Mouse (Mus musculus) midbrain, embryonic 15.5 days (tissue): Measurements from ENCODE around the gene Msh3. TPM values are rescaled to one million over a fixed set of nuclear protein-coding genes. Genes with fewer than 3 reads are reported as not detected.
A peak's percentile ranks its signal among the peaks of the same experiment; 100 is the strongest.
"Not testable (repeated sequence)": the region's sequence is repeated elsewhere in the genome, so short reads cannot be mapped to it uniquely, and the experiment has no call there.

ENCODE experiments used
- ATAC-seq: fragments of 200-750 bp; cut with Nextera tagmentation; replicated peaks from 2 replicates; pipeline ENCODE4 v1.8.0; 2017; ENCODE audit warnings: moderate TSS enrichment
- H3K27ac ChIP-seq: fragments of 300-500 bp; sonication (generic); 2 replicates; pipeline ENCODE4 v1.5.1; 2015; ENCODE audit warnings: mild to moderate bottlenecking, inconsistent platforms
- H3K27me3 ChIP-seq: fragments of 300-500 bp; sonication (generic); replicated peaks from 2 replicates; pipeline ENCODE4 v1.6.1; 2015; ENCODE audit warnings: inconsistent platforms
- H3K36me3 ChIP-seq: fragments of 300-500 bp; sonication (generic); replicated peaks from 2 replicates; pipeline ENCODE4 v1.6.1; 2015; ENCODE audit warnings: inconsistent platforms
- H3K4me1 ChIP-seq: fragments of 300-500 bp; sonication (generic); 2 replicates; pipeline ENCODE4 v1.6.1; 2015; ENCODE audit warnings: inconsistent platforms
- H3K4me2 ChIP-seq: fragments of 300-500 bp; sonication (generic); 2 replicates; pipeline ENCODE4 v1.6.1; 2015; ENCODE audit warnings: inconsistent platforms, mild to moderate bottlenecking, moderate library complexity
- H3K4me3 ChIP-seq: fragments of 300-500 bp; sonication (generic); 2 replicates; pipeline ENCODE4 v1.5.1; 2015; ENCODE audit warnings: mild to moderate bottlenecking, inconsistent platforms
- H3K9ac ChIP-seq: fragments of 300-500 bp; sonication (generic); 2 replicates; pipeline ENCODE4 v1.6.1; 2015; ENCODE audit warnings: mild to moderate bottlenecking, inconsistent platforms
- H3K9me3 ChIP-seq: fragments of 300-500 bp; sonication (generic); 2 replicates; pipeline ENCODE4 v1.6.1; 2016; ENCODE audit warnings: inconsistent platforms
- WGBS: fragments of 180-500 bp; shearing (Covaris S2); methylation state at CpG from one replicate; pipeline ENCODE4 v1.1.7; 2015; ENCODE audit warnings: mixed read lengths; 5-methylcytosine and 5-hydroxymethylcytosine counted together
- polyA plus RNA-seq: library from polyadenylated mRNA; unstranded; fragments of >200 nt; fragmentation: Nextera tagmentation; extraction: Ambion mirVana; gene quantifications from 2 replicates; pipeline ENCODE4 v1.2.1, GENCODE M21; 2015

The Msh3 gene
- polyA plus RNA-seq: 22.9 and 24.5 TPM in 2 replicates

DNA sequence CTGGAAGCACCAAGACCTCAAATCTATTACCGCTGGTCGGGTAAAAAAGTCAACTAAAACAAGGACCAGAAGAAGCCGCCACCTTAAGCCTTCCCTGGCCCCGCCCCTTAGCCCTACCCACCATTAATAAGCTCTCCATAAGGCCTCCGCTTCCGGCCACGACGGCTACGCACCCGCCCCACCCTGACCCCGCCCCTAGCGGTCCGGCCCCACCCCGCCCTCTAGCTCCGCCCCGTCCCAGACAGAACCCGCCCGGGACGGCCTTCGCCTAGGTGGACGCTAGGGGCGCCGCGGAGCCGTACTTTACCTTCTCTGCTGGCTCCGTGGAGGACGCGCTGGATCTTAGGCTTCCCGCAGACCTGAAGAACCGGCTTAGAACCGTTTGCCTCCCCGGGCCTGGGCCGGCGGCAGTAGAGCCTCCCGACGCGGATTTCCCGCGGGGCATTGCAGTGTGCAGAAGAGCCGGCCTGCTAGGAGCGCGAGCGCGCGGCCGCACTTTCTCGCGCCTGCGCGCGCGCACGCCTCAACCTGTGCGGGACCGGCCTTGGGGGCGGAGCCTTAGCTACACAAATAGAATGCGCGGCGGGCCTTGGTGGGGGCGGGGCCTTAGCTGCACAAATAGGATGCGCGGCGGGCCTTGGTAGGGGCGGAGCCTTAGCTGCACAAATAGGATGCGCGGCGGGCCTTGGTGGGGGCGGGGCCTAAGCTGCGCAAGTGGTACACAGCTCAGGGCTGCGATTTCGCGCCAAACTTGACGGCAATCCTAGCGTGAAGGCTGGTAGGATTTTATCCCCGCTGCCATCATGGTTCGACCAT lies at the start of gene Msh3, which contains the start of gene Dhfr:
TSS of gene Msh3 (minus strand) at position 548 of the 816 bp plus-strand sequence.
TSS of gene Dhfr (plus strand) at position 271 of the 816 bp plus-strand sequence.
- Histone ChIP-seq H3K4me3 (peak within 1 kb of the TSS; percentile 54), H3K27me3 (no peaks in the 10 kb centered on the region), H3K4me2 (peak within 1 kb of the TSS; percentile 95)

GRCm38 (mm10) chr13:92403496-92403895 lies 48.7 kb upstream of the Msh3 start:
- H3K27me3 ChIP-seq: no peaks in the 10 kb centered on the region
- H3K9me3 ChIP-seq: no peaks in the 10 kb centered on the region
- WGBS: 81% methylated on average over 3 of the region's 3 CpGs
- no peak overlapping the region for H3K9ac ChIP-seq
- no peaks in the 10 kb centered on the region for H3K4me1 ChIP-seq
- no peaks in the 10 kb centered on the region for H3K36me3 ChIP-seq
- no peak for ATAC-seq
- no peak overlapping the region for H3K4me2 ChIP-seq
- no peak overlapping the region for H3K27ac ChIP-seq
- no peak overlapping the region for H3K4me3 ChIP-seq

More for the DNA sequence above, at the start of gene Msh3, which contains the start of gene Dhfr:
- H3K27ac ChIP-seq: peak within 1 kb of the TSS; percentile 87
- H3K9me3 ChIP-seq: no peaks in the 10 kb centered on the region
- peak; percentile 98 for ATAC-seq
- H3K4me1 ChIP-seq: peaks cover 17% of the 10 kb centered on the region
- H3K9ac ChIP-seq: peak within 1 kb of the TSS; percentile 54
- WGBS: under 1% methylated on average over 76 of the region's 76 CpGs
- no peaks in the 10 kb centered on the region for H3K36me3 ChIP-seq

DNA sequence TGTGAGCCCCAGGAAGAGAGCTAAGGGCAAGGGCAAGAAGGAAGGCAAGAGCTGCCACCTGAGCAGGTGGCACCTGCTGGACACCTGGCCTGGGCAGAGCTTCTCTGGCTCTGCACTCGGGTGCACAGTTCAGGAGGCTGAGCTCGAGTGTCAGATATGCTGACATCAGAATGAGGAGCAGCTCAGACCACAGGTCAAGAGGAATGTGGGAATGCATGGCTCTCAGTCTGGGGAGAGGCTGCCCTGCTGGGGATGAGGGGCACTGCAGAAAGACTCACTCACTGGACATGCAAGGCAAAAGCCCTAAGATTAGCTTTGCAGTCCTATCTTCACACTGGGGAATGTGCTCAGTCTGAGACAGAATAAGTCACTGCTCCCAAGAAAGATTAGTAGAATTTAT lies 47.3 kb upstream of the Msh3 start:
- H3K9ac ChIP-seq: no peak overlapping the region
- no peaks in the 10 kb centered on the region for H3K36me3 ChIP-seq
- H3K4me3 ChIP-seq: no peak overlapping the region
- no peak overlapping the region for H3K4me2 ChIP-seq
- 80% methylated on average over 2 of the region's 2 CpGs for WGBS
- no peaks in the 10 kb centered on the region for H3K9me3 ChIP-seq
- ATAC-seq: 0 out of 2 replicates have a peak, but pooled peaks have one; percentile 20
- no peak overlapping the region for H3K27ac ChIP-seq
- no peaks in the 10 kb centered on the region for H3K27me3 ChIP-seq
- H3K4me1 ChIP-seq: no peaks in the 10 kb centered on the region

DNA sequence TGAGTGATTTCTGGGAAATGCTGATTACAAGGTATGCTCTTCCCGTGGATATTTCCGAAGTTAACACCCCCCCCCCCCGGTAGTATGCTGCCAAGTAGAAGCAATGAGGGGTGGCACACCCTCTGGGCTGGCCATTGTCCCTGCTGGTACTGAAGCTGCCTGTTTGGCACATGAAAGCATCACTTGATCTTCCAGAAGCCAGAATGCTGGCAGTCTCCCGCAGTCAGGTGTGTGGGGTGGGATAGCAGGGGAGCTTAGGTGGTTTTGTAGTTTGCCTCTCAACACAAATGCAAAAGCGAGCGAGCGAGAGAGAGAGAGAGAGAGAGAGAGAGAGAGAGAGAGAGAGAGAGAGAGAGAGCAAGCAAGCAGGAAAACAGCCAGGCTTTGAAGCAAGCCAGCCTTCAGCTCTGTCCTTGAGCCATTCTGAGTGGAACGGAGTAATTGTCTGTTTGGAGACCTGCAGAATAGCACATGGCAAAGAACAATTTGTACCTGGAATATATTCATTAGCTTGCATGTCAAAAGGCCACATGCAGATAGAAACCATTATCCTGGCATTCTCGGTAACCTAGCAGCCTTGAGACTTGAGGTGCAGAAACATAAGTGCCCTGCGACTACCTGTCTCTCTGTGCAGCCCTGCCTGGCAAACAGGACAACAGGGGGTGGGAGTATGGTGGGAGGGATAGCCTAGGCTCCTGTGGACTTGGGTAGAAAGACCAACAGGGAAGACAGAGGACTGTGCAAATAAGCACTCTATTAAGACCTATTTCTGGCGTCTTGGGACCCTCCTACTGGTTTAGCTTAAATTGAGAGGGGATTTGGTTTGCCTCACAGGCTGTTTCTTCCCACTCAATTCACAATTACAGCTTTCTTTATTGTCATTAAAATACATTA lies 43.9 kb upstream of the Msh3 start:
- Histone ChIP-seq H3K9ac (no peak overlapping the region), H3K27me3 (no peaks in the 10 kb centered on the region), H3K4me2 (no peak overlapping the region), H3K9me3 (no peaks in the 10 kb centered on the region), H3K36me3 (no peaks in the 10 kb centered on the region), H3K4me3 (no peak overlapping the region), H3K27ac (no peak overlapping the region), H3K4me1 (no peaks in the 10 kb centered on the region)
- ATAC-seq: peak; percentile 78; the same call in 1 of the 2 replicates
- WGBS: 59% methylated on average over 11 of the region's 11 CpGs

- no peak for ATAC-seq
Measured at GRCm38 (mm10) chr13:92393047-92393661, 38.4 kb upstream of the Msh3 start.

GRCm38 (mm10) chr13:92387367-92387766 lies 32.6 kb upstream of the Msh3 start:
- no peak for ATAC-seq
- Histone ChIP-seq H3K36me3 (no peaks in the 10 kb centered on the region), H3K4me2 (no peak overlapping the region), H3K9me3 (no peaks in the 10 kb centered on the region), H3K4me1 (no peaks in the 10 kb centered on the region), H3K27ac (no peak overlapping the region), H3K27me3 (no peaks in the 10 kb centered on the region), H3K9ac (no peak overlapping the region), H3K4me3 (no peak overlapping the region)
- 93% methylated on average over 3 of the region's 3 CpGs for WGBS

More at GRCm38 (mm10) chr13:92393047-92393661, 38.4 kb upstream of the Msh3 start:
- Histone ChIP-seq H3K27me3 (no peaks in the 10 kb centered on the region), H3K4me1 (no peaks in the 10 kb centered on the region), H3K4me2 (no peak overlapping the region), H3K27ac (no peak overlapping the region), H3K4me3 (no peak overlapping the region), H3K9ac (no peak overlapping the region), H3K9me3 (no peaks in the 10 kb centered on the region), H3K36me3 (no peaks in the 10 kb centered on the region)
- WGBS: 81% methylated on average over 12 of the region's 12 CpGs

DNA sequence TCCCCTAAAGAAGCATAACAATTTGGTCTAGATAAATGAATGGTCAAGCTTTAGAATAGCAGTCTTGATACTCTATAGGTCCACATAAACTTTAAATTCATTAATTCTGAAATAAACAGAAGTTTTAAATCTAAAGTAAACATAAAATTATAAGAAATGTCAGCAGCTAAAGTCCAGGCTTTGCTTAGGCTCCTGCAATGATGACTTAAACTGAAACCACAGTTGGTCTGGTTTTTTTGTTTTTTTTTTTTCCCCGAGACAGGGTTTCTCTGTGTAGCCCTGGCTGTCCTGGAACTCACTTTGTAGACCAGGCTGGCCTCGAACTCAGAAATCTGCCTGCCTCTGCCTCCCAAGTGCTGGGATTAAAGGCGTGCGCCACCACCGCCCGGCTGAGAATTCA lies 16.7 kb upstream of the Msh3 start:
- not testable (repeated sequence) for H3K27me3 ChIP-seq, H3K4me2 ChIP-seq, H3K36me3 ChIP-seq, H3K4me3 ChIP-seq, ATAC-seq, H3K4me1 ChIP-seq, H3K9ac ChIP-seq, H3K9me3 ChIP-seq, H3K27ac ChIP-seq
- WGBS: 99% methylated on average over 6 of the region's 6 CpGs

DNA sequence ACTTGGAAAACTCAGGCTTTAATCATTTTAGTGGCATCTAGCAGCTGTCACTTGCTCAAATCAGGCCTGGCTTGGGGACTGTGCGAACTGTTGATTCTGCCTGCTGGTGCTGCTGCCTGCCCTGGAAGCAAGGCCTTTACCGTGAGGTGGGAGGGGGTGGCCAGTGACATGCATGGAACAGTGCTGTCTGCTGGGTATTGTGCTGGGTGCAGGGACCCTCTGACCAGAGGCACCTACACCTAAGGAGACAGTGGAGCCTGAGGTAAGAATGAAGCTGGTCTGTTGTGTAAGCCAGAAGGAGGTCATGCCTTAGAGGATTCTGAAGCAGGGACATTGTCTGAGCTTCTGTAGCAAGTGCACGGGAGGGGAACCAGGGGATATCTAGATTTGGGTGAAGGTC lies 16.0 kb upstream of the Msh3 start:
- H3K4me1 ChIP-seq: no peaks in the 10 kb centered on the region
- H3K36me3 ChIP-seq: no peaks in the 10 kb centered on the region
- H3K4me2 ChIP-seq: no peak overlapping the region
- 89% methylated on average over 3 of the region's 3 CpGs for WGBS
- H3K4me3 ChIP-seq: no peak overlapping the region
- no peak overlapping the region for H3K9ac ChIP-seq
- no peak for ATAC-seq
- no peaks in the 10 kb centered on the region for H3K27me3 ChIP-seq
- H3K27ac ChIP-seq: no peak overlapping the region
- H3K9me3 ChIP-seq: no peaks in the 10 kb centered on the region

DNA sequence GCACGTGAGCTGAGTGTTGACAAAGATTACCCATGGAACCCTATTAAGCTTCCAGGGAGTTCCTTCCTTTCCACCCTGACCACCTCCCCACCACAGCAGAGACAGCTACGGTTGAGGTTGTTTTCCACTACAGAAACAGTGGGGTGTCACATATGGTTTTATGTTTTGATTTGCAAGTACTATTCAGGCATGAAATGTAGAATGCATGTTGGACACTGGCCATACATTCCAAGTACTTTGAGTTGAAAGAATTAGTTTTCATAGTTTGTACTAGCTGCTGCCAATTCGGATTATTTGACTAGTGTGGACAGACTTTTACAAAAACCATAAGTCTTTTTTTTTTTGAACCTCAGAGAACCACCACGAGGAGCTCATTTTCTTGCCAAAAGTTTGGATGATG lies 10.5 kb upstream of the Msh3 start:
- Histone ChIP-seq H3K4me3 (no peak overlapping the region), H3K27ac (no peak overlapping the region), H3K9me3 (no peaks in the 10 kb centered on the region), H3K4me2 (no peak overlapping the region), H3K36me3 (no peaks in the 10 kb centered on the region), H3K27me3 (no peaks in the 10 kb centered on the region), H3K4me1 (no peaks in the 10 kb centered on the region), H3K9ac (no peak overlapping the region)
- 86% methylated on average over 4 of the region's 4 CpGs for WGBS
- ATAC-seq: no peak

DNA sequence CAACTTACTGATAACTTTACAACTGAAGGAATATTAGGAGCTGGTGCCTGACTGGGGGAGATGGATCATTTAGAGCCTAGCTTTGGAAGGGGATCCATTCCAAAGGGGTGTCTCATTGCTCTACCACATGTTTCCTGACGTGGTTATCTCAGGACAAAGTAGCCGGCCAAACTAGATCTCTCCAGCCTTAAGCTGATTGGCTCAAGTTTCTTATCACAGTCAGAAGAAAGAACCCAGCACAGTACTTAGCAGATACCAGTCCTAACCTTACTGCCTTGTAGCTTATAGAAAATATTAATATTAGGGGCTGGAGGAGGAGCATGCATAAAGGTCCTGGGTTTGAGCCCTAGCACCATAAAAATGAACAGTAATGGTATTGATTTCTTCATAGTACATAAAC lies 6.8 kb upstream of the Msh3 start:
- H3K9me3 ChIP-seq: no peaks in the 10 kb centered on the region
- WGBS: 90% methylated on average over 2 of the region's 2 CpGs
- no peaks in the 10 kb centered on the region for H3K27me3 ChIP-seq
- no peak overlapping the region for H3K9ac ChIP-seq
- H3K4me1 ChIP-seq: no peaks in the 10 kb centered on the region
- no peak overlapping the region for H3K27ac ChIP-seq
- no peak overlapping the region for H3K4me2 ChIP-seq
- no peak overlapping the region for H3K4me3 ChIP-seq
- H3K36me3 ChIP-seq: no peaks in the 10 kb centered on the region
- no peak for ATAC-seq

GRCm38 (mm10) chr13:92357644-92358043 lies 2.8 kb upstream of the Msh3 start:
- H3K36me3 ChIP-seq: no peaks in the 10 kb centered on the region
- WGBS: 67% methylated on average over 2 of the region's 2 CpGs
- H3K4me3 ChIP-seq: no peak overlapping the region
- no peaks in the 10 kb centered on the region for H3K27me3 ChIP-seq
- H3K4me1 ChIP-seq: peaks cover 17% of the 10 kb centered on the region
- no peak overlapping the region for H3K4me2 ChIP-seq
- ATAC-seq: no peak
- no peak overlapping the region for H3K9ac ChIP-seq
- H3K27ac ChIP-seq: no peak overlapping the region
- H3K9me3 ChIP-seq: no peaks in the 10 kb centered on the region

DNA sequence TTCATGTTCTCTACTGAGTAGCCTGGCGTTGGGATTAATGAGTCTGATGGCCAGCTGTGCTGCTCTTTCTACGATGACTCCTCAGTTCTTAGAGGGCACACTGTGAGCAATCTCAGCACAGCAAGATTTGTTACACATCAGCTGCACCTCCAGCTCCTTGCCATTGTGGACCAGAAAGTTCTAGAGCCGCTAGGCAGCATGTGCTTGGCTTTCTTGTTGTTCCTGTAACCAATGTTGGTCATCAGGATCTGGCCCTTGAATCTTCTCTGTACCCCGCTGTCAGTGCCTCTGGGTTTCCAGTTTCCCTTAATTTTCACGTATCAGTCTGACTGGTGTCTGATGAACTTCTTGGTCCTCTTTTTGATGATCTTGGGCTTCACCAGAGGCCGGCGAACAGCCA lies 1.6 kb upstream of the Msh3 start:
- Histone ChIP-seq H3K27me3 (no peaks in the 10 kb centered on the region), H3K9ac (no peak overlapping the region), H3K4me2 (no peak overlapping the region), H3K4me1 (peaks cover 17% of the 10 kb centered on the region), H3K27ac (no peak overlapping the region), H3K36me3 (no peaks in the 10 kb centered on the region), H3K9me3 (no peaks in the 10 kb centered on the region), H3K4me3 (no peak overlapping the region)
- ATAC-seq: no peak
- 74% methylated on average over 7 of the region's 7 CpGs for WGBS
